Mouse (Mus musculus): ENCODE data around the gene Elf1. TPM values are rescaled to one million over a fixed set of nuclear protein-coding genes. Genes with fewer than 3 reads are reported as not detected.

Gene Elf1
- polyA plus RNA-seq, 2 experiments, result 8.7 to 9.3 TPM

GRCm38 (mm10) chr14:79621143-79621542, 140.1 kb downstream of the Elf1 start:
- WGBS (ENCODE audit: insufficient replicate concordance), result 41% methylated on average over 3 of the region's 3 CpGs
- ATAC-seq (ENCODE audit: insufficient read depth) (peak; percentile 45; the same call in 1 of the 2 replicates), DNase-seq (ENCODE audit: low read depth in 3 of 3, low spot score in 3 of 3) (peak in 1 of 3 experiments; percentile 22)
- Histone ChIP-seq H3K4me3 (ENCODE audit: insufficient read depth in 1 of 2, low read depth in 2 of 2, low read length in 2 of 2) (no peak overlapping the region), H3K4me1 (replicated peaks; ENCODE audit: control insufficient read depth in 2 of 2, insufficient read depth in 2 of 2, low read length in 1 of 2) (peaks cover 0 to 4% of the 10 kb centered on the region in 2 experiments; a peak in 3 of 4 replicates), H3K36me3 (replicated peaks; ENCODE audit: control insufficient read depth, insufficient read depth, low read depth) (peaks cover 20% of the 10 kb centered on the region), H3K4me2 (ENCODE audit: low read depth) (no peak overlapping the region), H3K27me3 (ENCODE audit: control insufficient read depth, insufficient read depth, low read length) (no peaks in the 10 kb centered on the region), H3K9me3 (ENCODE audit: control insufficient read depth, low read length) (no peaks in the 10 kb centered on the region), H3K27ac (no peak overlapping the region), H3K9ac (replicated peaks) (no peak overlapping the region)
- TF ChIP-seq CTCF (IDR thresholded peaks at IDR 0.05; ENCODE audit: low read depth), result no peak
- TF ChIP-seq EP300 (IDR thresholded peaks at IDR 0.05; ENCODE audit: low read depth), result peak; percentile 23; the same call in 1 of the 2 replicates

Small RNA genes lying within 50 kb of the gene (microRNA-seq; reads per million reads assigned to microRNA genes)
- not detected for gene Gm27857

Other genes with a start within 250 kb of the Elf1 start
- gene Zfp957, start 233.8 kb upstream of the Elf1 start, polyA plus RNA-seq (2012; rRNA removed), result not detected in 2 replicates
- gene Zfp957, start 233.8 kb upstream of the Elf1 start, polyA plus RNA-seq (2014; fragmentation: Nextera tagmentation; extraction: Ambion mirVana), result not detected in 2 replicates
- 226 and 293 TPM in 2 replicates for gene Rgcc, start 179.5 kb upstream of the Elf1 start, polyA plus RNA-seq (2012; rRNA removed)
- 357 and 375 TPM in 2 replicates for gene Rgcc, start 179.5 kb upstream of the Elf1 start, polyA plus RNA-seq (2014; fragmentation: Nextera tagmentation; extraction: Ambion mirVana)
- gene Naa16, start 90.4 kb upstream of the Elf1 start, polyA plus RNA-seq (2012; rRNA removed), result 4.6 and 9.1 TPM in 2 replicates
- 24.2 and 26.7 TPM in 2 replicates for gene Naa16, start 90.4 kb upstream of the Elf1 start, polyA plus RNA-seq (2014; fragmentation: Nextera tagmentation; extraction: Ambion mirVana)
- 1.2 and 2.7 TPM in 2 replicates for gene Mtrf1, start 83.4 kb upstream of the Elf1 start, polyA plus RNA-seq (2012; rRNA removed)
- 4.1 and 5.0 TPM in 2 replicates for gene Mtrf1, start 83.4 kb upstream of the Elf1 start, polyA plus RNA-seq (2014; fragmentation: Nextera tagmentation; extraction: Ambion mirVana)
- gene Kbtbd7, start 54.7 kb upstream of the Elf1 start, polyA plus RNA-seq (2012; rRNA removed), result 1.8 and 2.2 TPM in 2 replicates
- 3.9 and 4.3 TPM in 2 replicates for gene Kbtbd7, start 54.7 kb upstream of the Elf1 start, polyA plus RNA-seq (2014; fragmentation: Nextera tagmentation; extraction: Ambion mirVana)
- gene Kbtbd6, start 29.4 kb upstream of the Elf1 start, polyA plus RNA-seq (2012; rRNA removed), result 1.7 and 2.1 TPM in 2 replicates
- gene Kbtbd6, start 29.4 kb upstream of the Elf1 start, polyA plus RNA-seq (2014; fragmentation: Nextera tagmentation; extraction: Ambion mirVana), result 3.1 and 3.2 TPM in 2 replicates
- 3.1 and 6.2 TPM in 2 replicates for gene Wbp4, start 326 bp downstream of the Elf1 start, polyA plus RNA-seq (2012; rRNA removed)
- gene Wbp4, start 326 bp downstream of the Elf1 start, polyA plus RNA-seq (2014; fragmentation: Nextera tagmentation; extraction: Ambion mirVana), result 14.2 and 16.8 TPM in 2 replicates
- gene Sugt1, start 106.5 kb downstream of the Elf1 start, polyA plus RNA-seq (2012; rRNA removed), result 3.0 and 15.2 TPM in 2 replicates
- gene Sugt1, start 106.5 kb downstream of the Elf1 start, polyA plus RNA-seq (2014; fragmentation: Nextera tagmentation; extraction: Ambion mirVana), result 44.7 and 48.5 TPM in 2 replicates
- 0.06 TPM in 1 of 2 replicates, not detected in the other for gene Cnmd, start 181.0 kb downstream of the Elf1 start, polyA plus RNA-seq (2012; rRNA removed)
- gene Cnmd, start 181.0 kb downstream of the Elf1 start, polyA plus RNA-seq (2014; fragmentation: Nextera tagmentation; extraction: Ambion mirVana), result not detected in 2 replicates

Data from liver, embryonic 14.5 days (tissue).